Mouse (Mus musculus): ENCODE measurements around the gene Tnpo1. TPM values are rescaled to one million over a fixed set of nuclear protein-coding genes. Genes with fewer than 3 reads are reported as not detected.

Tnpo1 gene
- polyA plus RNA-seq, 1 experiment from 2014 or later: 69.0 TPM

Other genes starting within 250 kb of the Tnpo1 start
- gene Tmem171, start 231.6 kb downstream of the Tnpo1 start, polyA plus RNA-seq (2015; fragmentation: Nextera tagmentation; extraction: Ambion mirVana): 6.5 and 8.0 TPM in 2 replicates
- gene Fcho2, start 110.9 kb downstream of the Tnpo1 start, polyA plus RNA-seq (2015; fragmentation: Nextera tagmentation; extraction: Ambion mirVana): 41.6 and 42.8 TPM in 2 replicates
- gene 1700024P04Rik, start 58.2 kb upstream of the Tnpo1 start, polyA plus RNA-seq (2015; fragmentation: Nextera tagmentation; extraction: Ambion mirVana): not detected in 2 replicates